Mouse (Mus musculus) lung, postnatal 36 days (tissue): ENCODE results near the gene Litaf.
A peak's percentile ranks its signal among the peaks of the same experiment; 100 is the strongest.
"Not testable (repeated sequence)": the region's sequence is repeated elsewhere in the genome, so short reads cannot be mapped to it uniquely, and the experiment has no call there.

Experiments
- DNase-seq: peaks from one replicate; pipeline ENCODE4 v3.0.0; 2022; ENCODE audit warnings: mixed read lengths

The Litaf gene

DNA sequence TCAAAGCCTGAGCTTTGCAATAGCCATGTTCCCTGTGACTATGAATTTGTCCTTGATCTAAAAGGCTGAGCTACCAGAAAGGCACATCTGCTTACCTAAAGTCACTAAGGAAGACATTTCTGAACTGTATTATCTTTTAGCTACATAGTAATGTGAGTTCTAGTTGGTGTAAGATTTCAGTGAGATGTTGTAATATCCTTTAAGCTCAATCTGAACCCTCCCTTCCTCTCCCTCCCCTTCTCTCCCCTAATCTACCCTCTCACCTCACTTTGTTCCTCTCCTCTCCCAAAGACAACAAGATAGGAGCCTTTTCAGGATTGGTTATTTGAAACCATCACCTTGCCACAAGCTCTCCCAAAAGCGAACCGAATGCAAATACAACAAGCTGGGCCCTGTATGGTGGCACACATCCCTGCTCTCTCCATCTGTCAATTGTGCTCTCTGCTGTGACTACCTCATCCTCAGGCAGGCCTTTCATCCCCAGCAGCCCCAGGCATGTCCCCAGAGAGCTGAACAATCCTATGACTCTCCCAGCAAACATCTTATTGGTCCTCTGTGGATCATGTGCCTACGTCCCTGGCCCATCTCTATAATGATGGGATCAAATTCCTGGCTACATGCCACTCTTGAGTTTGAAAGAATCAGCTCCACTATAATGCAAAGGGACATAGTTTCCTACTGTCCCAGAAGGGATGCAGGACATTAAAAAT, 44.4 kb downstream of the Litaf start:
- no peak for DNase-seq

DNA sequence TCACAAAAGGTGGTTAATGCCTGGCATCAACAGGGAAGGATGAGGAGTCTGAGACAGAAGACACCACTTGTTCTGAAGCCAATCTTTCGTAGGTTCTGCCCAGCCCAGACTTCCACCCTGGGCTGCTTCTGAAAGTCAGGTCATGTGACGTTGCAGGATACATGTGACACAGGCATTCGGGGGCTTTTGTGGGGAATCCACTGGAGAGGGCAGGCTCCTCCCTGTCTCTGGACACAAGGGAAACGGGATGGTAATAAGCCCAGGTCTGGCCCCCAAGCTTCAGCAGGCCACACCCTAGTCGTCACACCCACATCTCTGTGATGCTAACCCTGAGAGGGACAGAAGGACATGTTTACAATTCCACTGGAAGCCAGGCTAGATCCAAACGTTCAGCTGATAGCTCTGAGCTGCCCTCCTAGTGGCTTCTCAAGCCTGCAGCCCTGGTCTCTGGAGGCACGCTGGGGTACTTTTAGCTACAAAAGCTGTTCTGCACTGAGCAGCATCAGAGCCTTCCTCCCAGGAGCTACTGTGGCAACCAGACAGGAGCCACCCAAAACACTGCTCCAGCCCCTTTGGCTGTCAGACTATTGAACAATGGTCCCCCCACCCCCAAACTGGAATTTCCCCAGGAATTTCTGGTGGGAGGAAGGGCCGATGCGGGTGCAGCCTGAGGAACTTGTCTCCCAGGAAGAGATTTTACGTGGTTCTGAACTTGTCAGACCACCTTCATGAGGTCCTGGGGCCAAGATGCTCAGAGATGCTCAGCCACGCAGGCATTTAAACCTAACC, 48.0 kb downstream of the Litaf start:
- DNase-seq = peak; percentile 12

DNA sequence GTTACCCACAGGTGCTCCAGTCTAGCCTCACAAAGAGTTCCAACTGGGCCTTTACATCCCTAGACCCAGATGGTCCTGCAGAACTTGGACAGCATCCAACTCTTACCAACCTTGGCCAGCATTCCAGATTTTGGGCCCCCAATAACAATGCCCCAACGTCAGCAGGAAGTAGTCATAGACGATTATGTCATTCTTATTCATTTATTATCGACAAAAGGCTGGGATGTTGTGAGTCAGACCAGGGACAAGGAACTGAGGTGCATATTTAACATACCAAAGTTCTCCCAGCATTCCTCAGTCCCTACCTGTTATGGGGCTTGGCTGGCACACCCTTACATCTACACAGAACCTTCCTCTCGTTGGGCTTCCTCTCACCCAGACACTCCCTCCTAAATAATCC, 49.6 kb downstream of the Litaf start:
- no peak for DNase-seq

- no peak for DNase-seq
Measured at GRCm38 (mm10) chr16:11014407-11014806, 51.5 kb downstream of the Litaf start.

- DNase-seq = not testable (repeated sequence)
Measured at GRCm38 (mm10) chr16:11013464-11014147, 52.4 kb downstream of the Litaf start.

DNA sequence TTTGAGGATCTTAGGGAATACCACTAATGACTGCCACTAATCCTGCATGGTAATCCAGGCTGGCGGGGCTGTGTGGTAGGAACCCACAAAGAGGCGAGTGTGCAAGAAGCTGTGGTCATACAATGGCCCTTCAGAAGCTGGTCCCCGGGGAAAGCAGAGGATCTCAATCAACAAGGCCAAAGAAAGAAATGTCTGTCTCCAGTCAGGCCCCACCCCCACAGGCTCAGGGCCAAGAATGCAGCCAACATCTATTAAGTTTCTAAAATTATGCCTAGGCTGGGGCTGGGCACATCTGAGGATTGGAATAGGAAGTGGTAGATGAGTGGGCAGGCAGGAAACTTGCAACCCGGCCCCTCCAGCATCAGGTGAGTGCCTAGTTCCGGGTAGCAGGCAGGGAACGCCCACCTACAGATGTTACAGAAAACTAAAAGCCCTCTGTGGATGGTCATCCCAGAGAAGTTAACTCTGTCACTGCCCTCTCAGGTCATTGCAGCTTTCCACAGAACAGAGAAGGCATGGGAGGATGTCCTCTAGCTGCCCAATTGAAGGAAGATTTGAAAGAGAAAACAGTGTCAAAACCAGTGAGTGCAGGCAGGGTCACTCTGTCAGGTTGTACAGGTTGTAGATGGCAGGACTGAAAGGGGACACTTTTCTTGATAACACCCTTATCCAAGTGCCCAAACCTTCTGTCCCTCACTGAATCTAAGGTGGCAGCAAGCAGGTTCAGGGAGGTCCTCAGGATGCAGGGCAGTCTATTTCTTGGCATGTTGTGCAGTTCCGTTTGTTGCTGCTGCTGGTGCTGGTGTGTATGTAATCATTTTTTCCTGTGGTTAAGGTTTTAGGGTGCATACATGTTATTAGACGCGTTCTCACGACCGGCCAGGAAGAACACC, 53.1 kb downstream of the Litaf start:
- DNase-seq = peak; percentile 82

DNA sequence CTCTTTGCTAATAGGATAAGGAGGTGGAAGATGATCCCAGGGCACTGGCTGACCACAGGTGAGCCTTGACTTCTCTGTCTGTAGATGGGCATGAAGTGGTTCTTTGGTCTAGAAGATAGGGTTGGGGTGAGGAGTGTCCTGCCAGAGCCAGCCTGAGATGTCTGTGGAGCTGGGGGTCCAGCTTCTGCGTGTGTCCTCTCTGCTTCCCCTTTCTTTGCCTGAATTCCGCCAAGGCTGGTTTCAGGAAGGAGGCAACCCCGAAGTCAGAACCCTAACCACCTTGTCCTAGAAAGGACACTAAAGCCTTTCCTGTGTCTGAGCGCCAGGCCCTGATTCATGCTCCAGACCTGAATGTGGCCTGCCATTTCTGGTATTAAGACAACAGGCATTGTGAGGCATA, 54.0 kb downstream of the Litaf start:
- no peak for DNase-seq

DNA sequence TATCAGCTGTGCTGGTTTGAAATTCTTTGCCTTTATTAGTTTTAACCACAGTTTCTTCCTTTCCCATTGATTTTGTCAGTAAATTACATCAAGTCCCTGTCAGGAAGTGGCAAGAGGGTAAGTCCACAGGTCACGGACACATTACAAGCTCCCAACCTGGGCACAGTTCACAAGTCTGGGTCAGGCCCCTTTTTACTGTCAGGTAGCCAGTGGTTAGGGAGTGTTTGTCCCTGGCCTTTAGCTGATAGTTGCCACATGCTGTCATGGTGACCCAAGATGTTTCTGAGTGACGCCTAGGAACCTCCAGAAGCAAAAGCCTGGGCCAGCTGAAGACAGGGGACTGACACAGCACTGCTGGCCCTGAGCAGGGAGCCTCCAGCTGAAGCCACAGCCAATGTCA, 54.8 kb downstream of the Litaf start:
- no peak for DNase-seq

- no peak for DNase-seq
Measured at GRCm38 (mm10) chr16:11010270-11010669, 55.7 kb downstream of the Litaf start.

DNA sequence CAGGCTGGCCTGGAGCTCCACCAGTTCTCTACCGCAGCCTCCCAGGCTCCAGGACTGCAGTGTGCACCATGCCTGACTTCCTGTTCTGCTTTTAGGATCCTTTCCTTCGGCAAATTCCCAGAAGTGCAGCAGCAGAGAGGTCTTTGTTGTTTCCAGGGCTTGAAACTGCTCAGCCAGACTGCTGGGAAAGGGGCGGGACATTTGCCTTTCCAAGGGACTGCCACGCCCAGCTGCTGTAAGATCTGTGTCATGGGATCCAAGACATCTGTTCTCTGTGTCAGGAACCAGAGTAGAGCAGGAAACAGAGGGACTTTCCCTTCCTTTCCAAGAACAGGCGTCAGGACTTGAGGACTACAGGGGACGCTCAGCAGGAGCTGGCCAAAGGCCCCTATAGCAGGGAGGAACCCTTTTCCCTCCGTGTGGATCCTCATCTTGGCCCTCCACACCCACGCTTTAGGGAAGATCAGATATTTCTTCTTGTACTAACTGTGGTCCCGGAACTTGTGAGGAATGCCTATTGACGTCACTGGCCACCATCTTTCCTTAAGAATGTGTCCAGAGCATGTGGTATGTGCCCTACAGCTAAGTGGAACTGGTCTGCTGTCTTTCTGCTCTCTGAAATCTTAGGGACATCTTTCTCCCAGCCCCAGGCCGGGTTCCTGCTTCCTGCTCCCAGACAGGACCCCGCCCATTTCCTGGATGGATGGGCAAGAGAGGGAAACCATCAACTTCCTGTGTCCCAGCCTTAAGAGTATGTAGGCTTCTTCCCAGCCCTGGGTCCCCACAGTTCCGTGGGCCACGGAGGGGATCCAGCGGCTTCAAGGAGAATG, 57.6 kb downstream of the Litaf start:
- peak; percentile 96 for DNase-seq

DNA sequence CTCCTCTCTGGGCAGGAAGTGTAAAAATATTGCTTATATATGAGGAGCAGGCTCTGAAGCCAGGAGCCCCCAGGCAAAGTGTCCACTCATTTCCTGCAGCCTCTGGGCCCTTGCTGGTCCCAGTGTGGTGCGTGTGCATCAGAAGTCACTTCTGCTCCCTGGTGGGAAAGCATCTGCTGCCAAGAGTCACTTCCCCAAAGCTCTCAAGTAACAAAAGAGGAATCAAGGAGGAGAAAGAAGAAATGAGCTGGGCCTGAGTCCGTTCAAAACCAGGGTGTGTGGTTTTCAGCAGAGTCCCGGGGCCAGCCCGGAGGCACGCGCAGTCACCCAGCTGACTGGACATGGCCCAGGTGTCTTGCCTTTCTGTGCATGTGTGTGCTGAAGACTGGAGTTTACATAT, 59.9 kb downstream of the Litaf start:
- peak; percentile 62 for DNase-seq

DNA sequence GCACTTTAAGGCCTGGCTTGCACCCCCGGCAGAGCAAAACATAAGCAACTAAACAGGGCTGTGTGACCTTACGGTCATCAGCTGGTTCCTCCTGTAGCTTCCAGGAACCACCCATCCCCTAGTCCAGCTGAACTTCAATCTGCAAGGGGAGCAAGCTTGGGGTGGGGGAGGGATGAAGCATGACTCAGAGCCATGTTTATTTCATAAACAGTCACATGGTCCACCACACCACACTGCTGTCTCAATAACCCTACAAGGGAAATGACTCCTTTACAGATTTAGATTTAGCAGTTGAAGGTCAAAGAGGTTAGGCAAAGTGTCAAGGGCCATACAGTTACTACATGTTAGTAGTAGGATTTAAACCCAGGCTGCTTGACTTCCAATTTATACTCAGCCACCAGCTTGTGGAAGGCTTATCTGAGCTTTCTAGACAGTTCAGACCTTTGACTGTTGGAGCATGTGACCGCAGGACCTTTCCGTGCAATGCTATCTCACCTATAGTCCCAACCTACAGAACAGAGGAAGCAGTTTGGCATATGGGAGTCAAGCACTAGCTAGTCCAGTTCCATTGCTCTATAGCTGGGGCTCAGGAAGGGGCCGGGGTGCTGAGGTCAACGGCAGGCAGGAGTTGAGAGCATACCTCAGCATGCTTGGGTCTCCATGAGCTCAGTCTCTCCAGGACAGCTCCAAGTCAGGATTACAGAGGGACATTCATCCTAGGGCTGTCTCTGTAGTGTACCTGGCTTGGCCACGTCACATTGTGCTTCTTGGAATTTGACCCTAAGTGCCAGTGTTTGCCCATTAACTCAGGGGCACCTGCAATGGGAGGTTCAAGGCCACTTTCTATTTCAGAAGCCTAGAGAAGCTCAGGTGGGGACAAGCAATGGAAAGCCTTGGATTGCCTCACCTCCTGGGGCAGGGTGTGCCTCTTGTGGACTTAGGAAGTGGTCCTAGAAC, 64.0 kb downstream of the Litaf start:
- DNase-seq = peak; percentile 76

DNA sequence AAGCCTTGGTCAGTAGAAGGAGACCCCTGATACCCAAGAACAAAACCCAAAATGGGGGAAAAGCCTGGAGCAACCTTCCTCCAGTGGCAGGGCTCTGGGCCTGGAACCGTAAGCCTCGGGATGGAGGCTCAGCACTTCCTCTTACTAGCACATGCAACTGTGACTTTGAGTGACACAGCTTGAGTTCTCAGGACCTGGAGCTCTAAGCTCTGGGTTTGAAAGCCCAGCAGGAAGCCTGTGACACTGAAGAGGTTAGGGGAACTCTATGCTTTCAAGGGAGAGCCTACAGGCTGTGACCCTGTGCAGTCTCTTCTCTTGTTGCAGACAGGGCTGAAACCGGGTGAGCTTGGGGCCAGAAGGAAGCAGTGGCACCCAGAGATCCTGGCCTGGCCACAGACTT, 66.1 kb downstream of the Litaf start:
- DNase-seq = peak; percentile 30

- no peak for DNase-seq
Measured at GRCm38 (mm10) chr16:10998224-10998623, 67.7 kb downstream of the Litaf start.

DNA sequence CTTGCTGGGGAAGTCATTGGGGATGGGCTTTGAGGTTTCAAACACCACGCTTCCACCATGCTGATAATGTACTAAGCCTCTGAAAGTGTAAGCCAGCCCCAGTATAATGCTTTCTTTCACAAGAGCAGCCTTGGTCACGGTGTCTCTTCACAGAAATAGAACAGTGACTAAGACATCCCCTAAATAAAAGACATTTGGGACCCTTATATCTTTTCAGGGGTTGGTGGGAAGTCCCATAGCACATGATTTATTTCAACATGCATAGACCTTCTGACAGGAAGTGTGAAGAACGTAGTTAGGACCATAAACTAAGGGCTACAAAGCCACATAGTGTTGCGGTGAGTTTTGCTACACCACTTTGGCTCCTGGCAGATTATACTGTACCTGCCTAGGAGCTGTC, 69.4 kb downstream of the Litaf start:
- DNase-seq = no peak

GRCm38 (mm10) chr16:10993032-10993744, 72.8 kb downstream of the Litaf start:
- DNase-seq = peak; percentile 97

DNA sequence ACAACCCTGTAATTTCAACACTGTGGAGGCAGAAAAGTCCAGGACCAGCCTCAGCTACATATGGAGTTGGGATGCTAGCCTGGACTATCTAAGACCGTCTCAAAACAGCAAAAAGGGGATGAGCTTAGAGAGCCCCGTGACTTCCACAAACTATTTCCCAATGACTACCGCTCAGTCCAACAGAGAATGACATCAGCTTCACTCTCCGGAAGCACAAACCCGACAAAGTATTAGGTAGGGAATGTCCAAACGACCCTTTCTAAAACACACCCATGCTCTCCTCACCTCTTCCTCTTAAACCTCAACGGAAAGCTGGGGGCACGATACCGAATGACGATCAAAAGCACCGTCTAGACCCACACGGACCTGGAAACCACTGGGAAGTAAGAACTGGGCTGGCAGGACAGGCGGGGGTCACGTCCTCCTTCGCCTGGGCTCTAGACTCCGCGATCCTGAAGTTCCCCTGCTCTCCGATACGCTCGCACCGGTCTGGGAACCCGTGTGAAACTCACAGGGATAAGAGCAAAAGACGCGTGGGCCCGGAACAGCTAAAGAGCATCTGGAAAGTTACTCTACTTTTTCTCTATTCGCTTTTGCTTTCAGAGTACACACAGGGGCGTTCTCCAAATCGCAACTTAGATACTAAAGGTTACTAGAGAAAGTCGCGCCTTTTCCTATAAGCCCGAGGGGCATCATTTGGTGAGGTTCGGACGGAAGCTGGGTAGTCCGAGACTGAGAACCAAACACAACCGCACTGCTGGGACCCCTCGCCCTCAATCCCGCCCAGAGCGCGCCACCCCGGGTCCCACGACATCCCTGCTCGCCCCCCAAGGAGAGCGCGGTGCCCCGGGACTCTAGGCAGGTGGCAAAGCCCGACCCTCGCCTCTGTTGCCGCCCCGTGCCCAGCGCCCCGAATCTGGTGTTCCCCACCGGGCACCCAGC, 73.6 kb downstream of the Litaf start:
- DNase-seq = peak; percentile 73

- no peak for DNase-seq
Measured at GRCm38 (mm10) chr16:10991737-10992089, 74.2 kb downstream of the Litaf start.

- DNase-seq = peak; percentile 55
Measured at GRCm38 (mm10) chr16:10990763-10991162, 75.2 kb downstream of the Litaf start.
